Mouse (Mus musculus): ENCODE data around the gene Fam181a.

Fam181a gene

DNA sequence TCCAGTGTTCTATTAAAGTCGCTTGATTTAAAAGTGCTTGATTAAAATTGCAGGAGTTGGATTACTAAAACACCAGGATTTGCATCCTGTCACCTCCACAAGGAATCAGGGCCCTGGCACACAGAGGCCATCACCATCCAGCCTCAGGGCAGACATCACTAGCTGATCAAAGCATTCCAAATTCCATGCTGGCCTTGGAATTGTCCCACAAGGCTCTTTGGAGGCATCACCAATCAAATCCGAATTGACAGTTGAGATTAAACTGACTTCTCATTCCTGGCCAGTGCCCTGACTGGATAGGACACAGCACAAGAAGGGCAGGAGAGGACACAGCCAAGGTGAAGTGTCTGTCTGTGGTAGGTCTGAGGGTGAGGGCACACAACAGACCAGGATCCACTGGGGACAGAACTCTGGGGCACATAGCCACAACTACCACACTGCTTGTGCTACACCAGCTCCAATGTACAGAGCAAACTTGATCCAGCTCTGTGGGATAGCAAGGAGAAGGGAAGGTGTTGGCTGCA is at the start of gene Fam181a:
Gene Fam181a, plus strand, starts transcription at position 232 of the 524 bp plus-strand sequence.
- no peak for DNase-seq (ENCODE audit: low spot score)

DNA sequence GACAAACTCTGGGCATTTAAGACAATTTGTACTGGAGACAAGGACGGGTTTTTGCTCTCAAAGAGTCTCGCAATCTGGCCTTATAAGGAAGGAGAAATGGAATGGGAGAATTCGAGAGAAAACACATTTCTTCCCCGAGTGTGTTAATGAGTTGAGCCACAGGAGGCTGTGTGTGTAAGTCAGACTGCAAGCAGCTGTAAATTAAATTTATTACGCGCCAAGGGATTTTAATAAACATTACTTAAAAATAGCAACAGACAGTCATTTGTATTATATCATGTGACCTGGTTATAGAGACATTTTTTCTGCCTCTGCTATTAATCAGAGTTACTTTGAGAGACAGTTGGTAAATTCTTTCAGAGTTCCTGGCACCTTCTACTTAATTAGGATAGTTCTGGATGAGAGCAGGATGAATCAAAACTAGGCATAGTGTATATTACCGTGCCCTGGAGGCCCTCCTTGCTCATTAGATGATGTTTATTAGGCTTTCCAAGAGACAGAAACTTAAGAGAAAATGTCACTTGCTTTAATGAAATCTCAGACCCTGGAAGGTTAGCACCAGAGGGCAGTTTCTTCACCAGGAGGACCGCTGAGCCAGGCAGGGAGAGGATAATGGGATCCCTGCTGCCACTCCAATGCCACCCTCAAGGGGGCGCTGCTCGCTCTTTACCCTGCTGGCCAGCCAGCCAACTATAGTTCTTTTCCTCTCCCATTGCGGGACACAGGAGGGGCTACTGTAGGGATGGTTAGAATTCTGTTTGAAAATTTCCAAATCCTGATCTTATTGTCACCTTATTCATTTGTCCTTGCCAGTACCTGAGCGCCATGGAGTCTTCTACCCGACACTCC is 48.5 kb upstream of the Fam181a start:
- DNase-seq (ENCODE audit: low spot score) = no peak

DNA sequence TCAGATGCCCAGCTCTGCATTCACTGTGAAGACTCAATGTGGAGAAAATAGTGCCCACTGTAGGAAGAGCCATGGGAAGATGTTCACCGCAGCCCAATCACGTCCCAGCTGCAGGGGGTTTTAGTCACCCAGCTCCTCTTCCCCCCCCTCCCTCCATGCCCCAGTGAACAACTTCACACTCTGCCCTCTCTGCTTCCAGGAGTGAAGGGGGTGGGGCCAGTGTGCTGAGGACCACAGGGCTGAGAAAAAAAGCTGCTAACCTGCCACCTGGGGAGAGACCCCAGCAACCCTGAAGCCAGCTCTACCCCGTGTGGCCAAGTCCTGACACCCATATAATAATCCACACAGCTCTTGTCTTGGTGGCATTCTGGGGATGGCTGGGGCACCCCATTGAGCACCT is 44.2 kb upstream of the Fam181a start:
- DNase-seq (ENCODE audit: low spot score) = no peak

DNA sequence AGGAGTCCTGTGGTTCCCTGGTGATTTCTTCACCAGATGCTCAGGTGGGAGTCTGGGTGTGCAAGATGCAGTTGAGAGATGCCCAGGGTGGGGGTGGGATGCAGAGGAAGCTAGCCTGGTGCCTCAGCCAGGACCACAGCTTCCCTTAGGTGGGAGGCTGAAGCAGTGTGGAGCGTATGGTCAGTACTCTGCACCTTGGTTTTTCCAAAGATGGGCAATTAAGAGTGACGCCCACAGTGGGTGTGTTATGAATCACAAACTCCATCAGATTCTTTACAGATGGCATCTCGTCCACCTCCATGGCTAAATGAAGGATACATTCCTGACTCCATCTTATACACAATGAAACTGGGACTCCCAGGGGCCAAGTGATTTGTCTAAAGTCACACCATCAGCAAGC is 38.6 kb upstream of the Fam181a start:
- DNase-seq (ENCODE audit: low spot score) = no peak

DNA sequence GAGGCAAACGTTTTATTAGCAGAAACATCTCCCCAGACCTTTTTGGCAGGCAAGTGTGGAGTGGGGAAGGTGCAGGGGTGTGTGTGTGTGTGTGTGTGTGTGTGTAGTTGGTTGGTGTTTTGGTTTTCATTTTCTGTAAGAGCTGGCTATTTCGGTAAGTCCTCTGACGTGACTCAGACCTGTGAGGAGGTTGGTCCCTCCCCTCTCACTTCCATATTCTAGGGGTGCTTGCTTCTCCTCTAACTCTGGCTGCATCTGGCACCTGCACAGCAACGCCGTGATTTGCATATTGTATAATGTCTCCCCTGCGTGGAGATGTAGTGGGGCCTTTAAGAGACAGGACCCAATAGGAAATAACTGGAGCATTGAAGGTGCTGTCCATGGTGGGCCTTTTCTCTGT is 37.7 kb upstream of the Fam181a start:
- no peak for DNase-seq (ENCODE audit: low spot score)

DNA sequence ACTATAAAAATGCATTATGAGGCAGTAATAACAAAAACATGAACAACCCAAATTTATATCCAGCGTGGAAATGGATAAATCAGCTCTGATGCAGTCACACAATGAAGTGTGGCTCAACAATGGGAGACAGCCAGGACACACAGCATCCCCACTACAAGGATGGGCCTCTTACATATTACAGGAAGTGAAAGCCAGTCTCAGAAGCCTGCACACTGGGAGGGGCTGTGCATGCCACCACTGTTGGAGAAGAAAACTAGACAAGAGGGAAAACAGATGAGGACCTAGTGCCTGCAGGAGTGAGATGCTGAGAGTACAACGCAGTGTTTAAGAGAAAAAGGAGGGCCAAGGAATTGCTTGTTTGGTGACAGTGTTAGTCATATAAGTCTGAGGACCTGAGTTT is 37.0 kb upstream of the Fam181a start:
- DNase-seq (ENCODE audit: low spot score) = no peak

DNA sequence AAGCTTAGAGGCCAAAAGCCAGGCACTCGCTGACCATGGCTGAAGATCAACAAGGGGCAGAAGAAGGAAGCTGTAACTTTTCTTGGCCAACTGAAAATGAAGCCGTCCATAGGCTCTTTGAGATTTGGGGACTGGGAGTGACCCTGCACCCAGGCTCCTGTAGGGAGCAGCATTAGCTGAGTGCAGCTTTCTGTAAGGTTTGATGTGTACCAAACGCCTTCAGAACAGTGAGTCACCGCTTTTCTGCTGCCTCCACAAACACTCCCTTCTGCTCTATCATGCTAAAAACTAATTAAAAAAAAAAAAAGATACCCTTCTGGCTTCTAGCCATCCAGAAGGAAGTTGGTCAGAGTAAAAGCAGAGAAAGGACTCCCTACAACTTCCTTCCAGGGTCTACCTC is 34.4 kb upstream of the Fam181a start:
- DNase-seq (ENCODE audit: low spot score) = no peak

DNA sequence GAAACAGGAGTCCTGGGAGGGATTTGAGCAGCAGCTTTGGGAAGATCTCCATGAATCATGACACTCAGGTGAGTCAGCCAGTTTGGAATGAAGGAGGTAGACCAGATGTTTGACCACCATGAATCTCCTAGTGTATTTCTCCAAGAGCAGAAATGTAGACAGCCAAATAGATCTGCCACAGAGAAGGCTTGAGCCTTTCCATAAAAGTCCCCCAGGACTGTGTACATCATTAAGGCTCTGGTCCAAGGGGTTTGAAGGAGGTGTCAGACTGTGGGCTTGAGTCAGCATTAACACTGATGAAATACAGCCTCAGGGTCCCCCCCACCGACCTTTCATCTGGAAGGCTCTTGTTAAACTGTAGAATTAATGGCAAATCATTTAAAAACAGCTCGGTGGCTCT is 29.3 kb upstream of the Fam181a start:
- no peak for DNase-seq (ENCODE audit: low spot score)

DNA sequence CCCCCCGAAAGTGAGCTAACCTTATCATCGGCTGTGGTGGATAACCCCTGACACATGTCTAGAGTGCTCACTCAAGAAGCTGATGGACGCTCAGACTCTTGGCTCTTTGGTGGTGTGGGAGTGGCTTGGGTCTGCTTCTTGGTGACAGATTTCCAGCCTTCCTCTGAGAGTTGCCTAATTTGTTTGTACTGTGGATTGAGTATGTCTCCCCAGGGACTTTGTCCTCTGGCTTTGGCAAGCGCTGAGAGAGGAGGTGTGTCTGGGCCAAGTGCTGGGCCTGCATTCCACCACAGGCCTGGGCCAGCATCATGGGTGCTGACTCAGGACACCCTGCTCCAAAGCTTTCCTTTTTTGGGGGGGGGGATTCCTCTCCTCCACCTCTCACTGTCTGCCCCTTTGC is 28.9 kb upstream of the Fam181a start:
- DNase-seq (ENCODE audit: low spot score) = no peak

DNA sequence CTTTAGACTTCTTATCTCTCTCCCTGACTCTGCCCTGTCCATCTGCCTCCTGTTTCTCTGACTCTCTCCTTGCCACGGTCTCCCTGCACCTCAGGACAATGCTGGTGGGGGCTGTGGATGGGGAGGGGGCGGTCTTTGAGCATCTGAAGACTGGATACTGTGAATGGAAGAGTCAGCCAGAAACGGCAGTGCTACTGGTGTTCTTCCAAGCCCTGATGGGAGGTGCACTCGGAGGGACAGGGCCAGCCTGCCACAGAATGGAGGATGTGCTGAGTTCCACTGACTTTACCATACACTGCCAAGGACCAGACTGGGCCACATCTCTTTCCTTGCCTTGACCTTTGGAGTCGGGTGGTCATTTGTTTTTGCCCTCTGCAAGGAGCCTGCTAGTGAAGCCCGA is 27.8 kb upstream of the Fam181a start:
- no peak for DNase-seq (ENCODE audit: low spot score)

DNA sequence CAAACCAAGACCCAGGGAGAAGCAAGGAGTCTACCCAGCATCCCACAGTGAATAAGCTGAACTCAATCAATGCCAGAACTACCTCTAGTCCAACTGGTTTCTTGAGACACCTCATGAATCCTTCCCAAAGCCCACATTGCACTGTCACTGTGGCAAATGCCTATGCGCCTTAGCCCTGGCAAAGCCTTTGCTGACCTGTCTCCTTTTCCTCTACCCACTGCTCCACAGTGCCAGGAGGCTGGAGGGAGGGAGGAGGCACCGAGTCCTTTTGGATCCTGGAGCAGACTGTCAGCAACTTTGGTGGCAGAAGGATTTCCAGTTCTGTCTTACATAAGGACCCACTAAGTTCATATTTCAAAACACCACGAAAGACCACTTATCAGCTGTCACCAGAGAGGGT is 27.4 kb upstream of the Fam181a start:
- no peak for DNase-seq (ENCODE audit: low spot score)

DNA sequence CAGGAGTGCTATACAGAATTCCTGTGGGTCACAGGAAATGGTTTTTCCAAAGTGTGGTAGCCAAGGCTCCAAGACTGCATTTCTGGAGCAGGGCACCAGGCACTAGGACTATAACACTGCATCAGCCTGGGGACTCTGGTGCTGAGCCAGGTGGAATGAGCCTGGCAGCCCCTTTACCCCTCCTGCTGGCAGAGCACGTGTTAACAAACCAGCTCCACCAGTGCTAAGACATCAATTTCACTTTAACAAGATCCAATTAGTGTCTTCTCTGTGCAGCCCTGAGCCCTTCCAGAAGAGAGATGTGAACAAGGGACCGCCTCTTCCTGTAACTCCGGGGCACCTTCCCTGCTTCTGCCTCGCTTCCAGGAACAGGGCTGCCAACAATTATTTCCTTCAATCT is 23.5 kb upstream of the Fam181a start:
- no peak for DNase-seq (ENCODE audit: low spot score)

DNA sequence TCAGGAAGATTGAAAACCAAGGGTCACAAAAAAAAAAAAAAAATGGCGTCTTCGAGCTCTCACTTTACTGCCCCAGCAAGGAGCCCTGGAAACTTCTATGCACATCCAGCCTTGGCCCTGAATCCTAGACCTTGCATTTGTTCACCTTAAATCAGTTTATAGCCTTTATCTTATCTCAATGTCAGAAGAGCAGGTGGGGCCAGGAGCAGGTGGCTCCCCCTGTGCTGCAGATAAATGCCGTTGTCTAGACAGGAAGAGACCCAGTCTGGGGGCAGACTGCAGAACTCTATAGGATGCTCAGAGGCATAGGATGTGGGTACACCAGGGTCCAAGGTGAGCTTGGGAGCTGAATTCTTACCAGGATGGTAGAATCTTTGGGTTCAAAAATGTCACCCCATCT is 18.4 kb upstream of the Fam181a start:
- DNase-seq (ENCODE audit: low spot score) = no peak

DNA sequence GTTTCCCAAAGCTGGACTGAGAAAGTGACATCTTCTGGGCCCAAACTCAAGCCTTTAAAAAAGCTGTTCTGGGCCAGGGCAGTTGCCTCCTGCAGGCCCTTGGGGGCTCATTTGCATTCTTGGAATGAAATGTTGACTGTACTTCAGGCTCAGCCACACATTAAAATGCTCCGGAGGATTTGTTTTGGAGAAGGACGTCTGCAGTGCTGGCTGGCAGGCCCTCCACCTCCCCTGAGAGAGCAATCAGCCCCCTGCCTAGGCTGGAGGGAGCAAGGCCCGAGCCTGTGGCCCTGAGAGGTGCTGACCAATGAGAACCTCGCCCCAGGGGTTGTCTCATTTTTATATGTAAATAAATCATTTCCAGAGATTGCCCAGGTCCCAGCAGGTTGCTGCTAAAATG is 14.5 kb upstream of the Fam181a start:
- no peak for DNase-seq (ENCODE audit: low spot score)

DNA sequence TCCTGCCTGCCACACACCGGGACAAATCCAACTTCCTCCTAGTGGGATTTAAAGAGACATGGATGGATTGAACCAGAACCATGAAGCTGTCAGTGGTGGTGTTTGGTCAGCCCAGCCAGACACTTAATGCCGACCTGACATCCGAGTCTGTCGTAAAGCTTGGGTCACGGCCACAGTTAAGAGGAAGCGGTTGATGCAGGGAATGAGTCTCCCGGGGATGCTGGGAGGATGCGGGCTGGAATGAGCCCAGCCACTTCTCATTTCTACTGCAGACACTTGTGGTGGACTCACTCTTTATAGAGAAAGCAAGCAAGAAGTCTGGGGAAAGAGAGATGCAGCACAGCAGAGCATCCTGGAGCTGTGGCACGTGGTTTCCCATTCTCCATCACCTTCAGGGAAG is 10.3 kb upstream of the Fam181a start:
- DNase-seq (ENCODE audit: low spot score) = no peak

DNA sequence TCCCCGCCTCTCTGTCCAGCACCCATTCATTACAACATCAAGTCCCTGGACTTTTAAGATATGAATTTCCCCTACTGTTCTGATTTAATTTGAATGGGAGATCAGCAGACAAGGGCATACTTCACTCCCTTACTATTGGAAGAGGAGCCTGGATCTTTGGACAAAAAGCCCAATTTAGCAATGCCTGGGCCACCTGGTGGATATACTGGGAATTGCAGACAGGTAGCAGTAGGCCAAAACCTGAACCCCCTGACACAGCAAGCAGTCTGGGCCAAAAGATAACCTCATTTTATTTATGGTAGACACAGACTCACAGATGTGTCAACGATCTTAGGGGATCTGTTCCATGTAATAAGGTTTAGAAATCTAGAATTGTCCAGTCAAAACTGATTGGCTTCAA is 9.1 kb upstream of the Fam181a start:
- no peak for DNase-seq (ENCODE audit: low spot score)

DNA sequence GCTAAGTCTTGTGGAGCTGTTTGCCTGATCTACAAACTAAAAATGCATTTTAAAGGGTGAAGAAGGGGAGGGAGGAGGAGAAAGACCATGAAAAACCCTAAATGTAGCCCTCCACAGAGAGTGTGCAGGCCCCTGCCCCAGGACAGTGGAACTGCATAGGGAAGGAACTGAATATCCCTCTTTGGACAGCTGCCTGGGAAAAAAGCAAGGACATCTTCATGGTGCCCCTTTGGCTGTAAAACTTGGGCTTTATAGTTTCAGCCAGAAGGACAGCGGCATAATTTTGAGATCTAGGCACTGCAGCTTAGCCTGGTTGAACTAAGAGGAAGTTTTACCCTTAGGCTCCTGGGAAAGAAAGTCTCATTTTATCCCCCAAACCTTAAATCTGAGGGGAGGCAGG is 7.8 kb upstream of the Fam181a start:
- no peak for DNase-seq (ENCODE audit: low spot score)

DNA sequence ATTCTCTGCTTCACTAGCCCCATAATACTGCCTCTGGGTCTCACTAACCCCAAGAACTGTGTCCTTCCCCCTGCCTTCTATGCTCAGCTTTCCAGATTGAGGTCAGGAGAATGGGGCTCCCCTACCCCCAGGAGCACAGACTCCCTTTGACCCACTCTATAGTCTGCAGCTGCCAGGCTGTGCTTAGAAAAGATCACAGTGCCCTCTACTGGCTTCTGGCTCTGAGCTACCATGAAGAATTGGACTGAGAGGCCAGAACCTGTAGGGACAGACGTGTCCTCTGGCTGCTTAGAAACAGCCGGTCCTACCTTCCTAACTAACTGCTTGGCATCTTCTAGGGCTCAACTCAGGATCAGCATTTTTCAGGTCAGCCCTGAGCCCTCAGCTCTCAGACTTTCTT is 4.6 kb upstream of the Fam181a start:
- DNase-seq (ENCODE audit: low spot score) = no peak

DNA sequence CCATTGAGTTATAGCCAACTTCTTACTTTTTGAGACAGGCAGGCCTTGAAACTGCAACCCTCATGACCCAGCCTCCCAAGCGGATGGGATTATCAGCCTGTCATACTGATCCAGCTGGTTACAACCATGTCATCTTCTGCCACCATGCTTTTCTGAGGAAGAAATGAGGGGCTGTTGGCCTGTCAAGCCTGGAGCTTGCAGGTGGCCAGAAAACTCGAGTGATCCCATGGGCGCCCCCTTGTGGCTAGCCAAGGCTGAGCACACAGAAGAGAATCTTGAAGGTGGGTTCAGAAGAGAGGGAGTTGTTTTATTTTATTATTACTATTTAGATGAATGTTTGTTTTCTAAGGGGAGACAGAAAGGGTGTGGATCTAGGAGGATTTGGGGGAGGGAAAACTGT is 4.1 kb upstream of the Fam181a start:
- no peak for DNase-seq (ENCODE audit: low spot score)

DNA sequence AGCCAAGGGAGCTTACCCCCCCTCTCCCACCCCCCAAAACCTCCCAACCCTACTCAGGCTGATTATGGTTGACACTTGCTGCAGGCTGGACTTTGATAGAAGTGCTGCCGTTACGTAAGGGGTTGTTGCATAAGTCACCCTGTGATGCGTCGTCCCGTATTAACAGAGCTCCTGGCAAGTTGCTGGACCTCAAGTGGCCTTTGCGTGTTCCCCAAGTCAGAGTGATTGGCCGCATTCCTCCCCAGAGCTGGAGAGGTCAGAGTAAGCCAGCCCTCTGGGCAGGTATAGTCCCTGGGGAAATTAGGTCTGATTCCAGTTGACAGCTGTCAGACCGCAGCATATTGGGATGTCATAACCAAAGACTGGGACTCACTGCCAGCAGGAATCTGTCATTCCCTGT is 1.1 kb downstream of the Fam181a start:
- no peak for DNase-seq (ENCODE audit: low spot score)

DNA sequence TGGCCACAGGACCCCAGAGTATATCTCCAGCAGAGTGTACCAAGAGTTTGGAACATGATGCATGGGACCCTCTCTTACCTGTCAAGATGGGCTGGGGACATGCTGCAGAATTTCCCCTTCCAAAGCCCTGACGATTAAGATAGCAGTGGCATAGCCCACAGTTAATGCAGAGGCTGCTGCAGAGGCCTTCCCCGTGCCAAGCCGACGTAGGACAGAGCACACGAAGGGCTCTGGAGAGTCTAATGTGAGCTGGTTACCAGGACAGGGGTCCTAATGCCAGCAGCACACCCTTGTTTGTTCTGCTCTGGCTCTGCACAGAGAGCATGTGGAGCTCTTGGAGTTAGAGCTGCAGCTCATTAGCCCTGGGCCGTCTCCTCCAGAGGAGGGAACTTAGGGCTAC is 2.5 kb downstream of the Fam181a start:
- DNase-seq (ENCODE audit: low spot score) = no peak

DNA sequence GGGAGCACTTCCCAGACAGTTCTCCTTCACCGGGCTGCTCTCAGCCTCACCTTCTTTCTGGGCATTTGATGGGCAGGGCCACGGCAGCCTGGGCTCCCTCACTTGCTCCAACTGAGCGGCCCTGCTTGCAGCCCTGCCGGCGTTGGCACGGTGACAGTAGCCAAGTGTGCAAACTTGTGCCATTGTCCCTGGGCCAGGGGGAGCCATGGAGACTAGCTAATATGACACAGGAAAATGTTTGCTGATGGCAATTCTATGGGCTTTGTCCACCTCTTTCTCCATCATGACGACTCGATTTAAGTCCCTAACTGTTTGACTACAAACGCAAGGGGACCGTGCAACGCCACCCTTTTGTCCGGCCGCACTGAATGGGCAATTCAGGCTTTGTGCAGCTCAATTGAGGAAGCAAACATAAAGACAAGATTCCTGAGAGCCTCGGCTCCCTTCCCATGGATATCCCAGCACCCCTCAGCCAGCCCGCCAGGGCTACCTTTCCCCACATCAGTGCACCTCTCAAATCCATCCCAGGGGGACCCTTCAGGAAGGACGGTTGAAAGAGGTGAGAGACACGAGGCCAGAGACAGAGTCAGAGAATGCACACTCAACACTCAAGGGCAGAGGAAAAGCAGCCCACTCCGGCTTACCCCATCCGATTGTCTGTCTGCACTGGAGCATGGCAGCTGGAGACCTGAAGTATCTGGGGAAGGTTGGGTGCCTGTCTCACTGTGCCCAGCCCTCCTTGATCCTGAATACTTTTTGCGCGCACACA is 3.3 kb downstream of the Fam181a start:
- DNase-seq (ENCODE audit: low spot score) = no peak

DNA sequence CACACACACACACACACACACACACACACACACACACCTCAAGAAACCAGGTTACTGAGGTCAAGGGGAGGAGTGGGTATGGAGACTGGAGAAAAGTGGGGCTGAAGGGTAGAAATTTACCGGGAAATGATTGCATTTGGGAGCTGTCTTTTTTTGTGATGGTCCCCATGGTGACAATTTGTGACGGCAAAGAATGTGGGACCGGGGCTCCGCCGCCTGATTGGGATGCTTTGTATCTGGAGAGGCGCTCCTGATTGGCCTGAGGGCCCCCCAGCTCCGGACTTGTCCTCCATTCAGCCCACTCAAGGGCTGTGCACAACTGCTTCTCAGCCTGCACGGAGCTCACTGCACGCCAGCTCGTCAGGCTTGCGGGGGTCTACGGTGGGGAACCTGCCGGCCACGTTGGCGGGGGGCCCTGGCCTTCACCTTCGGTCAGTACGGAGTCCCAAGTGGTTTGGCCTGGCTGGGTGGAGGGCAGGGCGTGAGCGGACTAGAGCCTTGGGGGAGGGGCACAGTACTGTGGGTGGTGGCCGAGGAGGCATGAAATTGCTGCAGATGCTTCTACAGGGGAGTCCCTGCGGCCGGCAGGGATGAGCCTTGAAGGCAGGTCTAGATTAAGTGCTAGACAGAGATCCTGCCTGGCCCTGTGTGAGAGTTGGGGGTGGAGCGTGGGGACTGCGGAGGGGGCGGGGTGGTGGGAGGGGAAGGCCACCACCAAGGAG is 4.0 kb downstream of the Fam181a start:
- no peak for DNase-seq (ENCODE audit: low spot score)

All from testis, postnatal 14 days (tissue).